Mouse (Mus musculus): ENCODE measurements around the gene Wnt2b. TPM values are rescaled to one million over a fixed set of nuclear protein-coding genes. Genes with fewer than 3 reads are reported as not detected.

The Wnt2b gene
- polyA plus RNA-seq, 1 experiment from 2014 or later, result 0.78 TPM

DNA sequence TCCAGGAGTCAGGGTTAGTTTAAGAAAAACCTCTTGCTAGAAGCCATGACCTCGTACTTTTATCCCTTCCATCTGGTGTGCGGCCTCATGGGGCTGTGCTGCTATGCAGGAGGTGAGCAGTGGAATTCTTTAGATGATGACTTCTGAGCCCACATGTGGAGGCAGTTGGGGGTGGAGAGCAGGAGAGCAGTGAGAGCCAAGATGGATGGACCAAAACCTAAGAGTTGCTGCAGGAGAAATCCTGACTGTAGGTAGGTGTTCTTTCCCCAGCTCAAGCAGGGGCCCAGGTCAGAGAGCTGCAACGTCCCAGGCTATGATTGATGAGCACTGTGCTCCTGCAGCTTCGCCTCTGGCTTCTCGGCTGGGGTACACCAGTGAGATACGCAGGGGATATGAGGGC is 21.0 kb downstream of the Wnt2b start:
- Histone ChIP-seq H3K27me3 (replicated peaks) (no peaks in the 10 kb centered on the region), H3K9ac (replicated peaks) (no peak overlapping the region), H3K4me2 (no peak overlapping the region), H3K36me3 (peaks cover 16% of the 10 kb centered on the region), H3K27ac (replicated peaks) (no peak overlapping the region), H3K9me3 (replicated peaks) (no peaks in the 10 kb centered on the region), H3K4me3 (replicated peaks) (no peak overlapping the region), H3K4me1 (0 out of 2 replicates have a peak, but pooled peaks cover 8% of the 10 kb centered on the region)
- WGBS, result 60% methylated on average over 6 of the region's 6 CpGs
- ATAC-seq (ENCODE audit: low FRiP score), result no peak

DNA sequence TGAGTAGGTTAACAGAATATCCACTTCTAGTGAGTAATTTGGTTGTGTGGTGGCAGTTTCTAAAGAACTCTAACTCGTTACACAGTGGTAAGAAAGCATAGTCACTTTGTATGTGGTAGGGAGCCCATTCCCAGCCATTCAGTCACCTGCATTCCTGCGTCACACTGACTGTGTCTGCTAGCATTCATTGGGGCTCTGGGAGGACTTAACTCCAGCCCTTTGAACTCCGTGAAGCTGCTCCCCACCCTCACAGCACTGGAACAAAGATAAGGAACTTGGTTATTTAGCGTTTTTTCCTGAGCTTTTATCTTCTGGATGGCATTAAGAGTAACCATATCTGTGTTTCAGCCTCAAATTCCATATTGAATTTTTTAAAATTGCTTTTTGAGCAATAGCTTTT is 23.4 kb downstream of the Wnt2b start:
- no peak overlapping the region for H3K4me2 ChIP-seq
- no peaks in the 10 kb centered on the region for H3K27me3 ChIP-seq (replicated peaks)
- H3K9me3 ChIP-seq (replicated peaks), result no peaks in the 10 kb centered on the region
- H3K9ac ChIP-seq (replicated peaks), result no peak overlapping the region
- H3K4me1 ChIP-seq, result 0 out of 2 replicates have a peak, but pooled peaks cover 7% of the 10 kb centered on the region
- H3K36me3 ChIP-seq, result peaks cover 24% of the 10 kb centered on the region
- H3K27ac ChIP-seq (replicated peaks), result no peak overlapping the region
- H3K4me3 ChIP-seq (replicated peaks), result no peak overlapping the region
- ATAC-seq (ENCODE audit: low FRiP score), result no peak
- WGBS, result 44% methylated on average over 4 of the region's 4 CpGs

DNA sequence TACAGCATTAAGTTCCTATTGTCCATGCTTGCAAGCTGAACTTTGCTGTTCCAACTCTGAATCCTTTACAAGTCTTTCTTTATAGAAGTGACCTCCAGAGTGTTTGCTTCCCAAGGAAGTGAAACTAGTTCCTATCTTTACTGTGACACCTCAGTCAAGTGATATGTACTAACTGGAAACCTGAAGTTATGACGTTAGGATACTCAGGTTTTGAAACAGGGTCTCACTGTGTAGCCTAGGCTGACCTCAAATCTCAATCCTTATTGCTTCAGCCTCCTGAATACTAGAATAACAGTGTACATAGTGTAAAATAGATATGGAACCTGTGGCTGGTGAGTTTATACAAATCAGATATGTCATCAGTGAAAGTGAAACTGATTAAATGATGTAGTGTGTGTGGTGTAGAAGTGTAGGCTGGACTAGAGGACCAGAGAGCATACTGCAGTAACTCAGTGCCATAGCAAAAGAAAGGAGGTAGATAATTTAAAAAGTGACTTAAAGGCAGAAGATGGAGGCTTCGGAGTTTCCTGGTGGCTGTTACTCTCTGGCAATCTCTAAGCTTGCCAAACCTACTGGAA is 23.9 kb downstream of the Wnt2b start:
- H3K4me3 ChIP-seq (replicated peaks), result no peak overlapping the region
- ATAC-seq (ENCODE audit: low FRiP score), result no peak
- H3K27ac ChIP-seq (replicated peaks), result no peak overlapping the region
- no peak overlapping the region for H3K4me2 ChIP-seq
- no peaks in the 10 kb centered on the region for H3K9me3 ChIP-seq (replicated peaks)
- WGBS, result 95% methylated on average over 2 of the region's 2 CpGs
- H3K27me3 ChIP-seq (replicated peaks), result no peaks in the 10 kb centered on the region
- H3K9ac ChIP-seq (replicated peaks), result no peak overlapping the region
- H3K36me3 ChIP-seq, result peaks cover 24% of the 10 kb centered on the region
- 0 out of 2 replicates have a peak, but pooled peaks cover 2% of the 10 kb centered on the region for H3K4me1 ChIP-seq

DNA sequence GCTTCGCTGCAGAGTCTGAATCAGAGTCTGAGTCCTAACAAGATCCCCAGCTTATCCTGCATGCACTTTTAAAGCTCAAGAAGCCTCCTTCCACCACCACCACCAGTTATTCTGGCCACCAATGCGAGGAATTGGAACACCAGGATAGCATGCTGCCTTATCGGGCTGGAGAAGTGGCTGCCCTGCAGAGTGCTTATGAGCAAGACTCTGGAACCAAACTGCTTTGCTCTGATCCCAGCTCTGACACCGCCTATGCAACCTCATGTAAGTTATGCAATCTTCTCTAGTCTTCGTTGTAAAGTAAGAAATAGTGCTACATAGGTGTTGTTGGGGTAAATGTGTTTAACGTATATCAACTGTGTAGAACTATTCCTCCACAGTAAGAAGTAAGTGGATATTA is 32.3 kb downstream of the Wnt2b start:
- WGBS, result 97% methylated on average over 6 of the region's 6 CpGs
- Histone ChIP-seq H3K4me2 (no peak overlapping the region), H3K9me3 (replicated peaks) (no peaks in the 10 kb centered on the region), H3K4me3 (replicated peaks) (no peak overlapping the region), H3K9ac (replicated peaks) (no peak overlapping the region), H3K4me1 (no peaks in the 10 kb centered on the region), H3K27me3 (replicated peaks) (no peaks in the 10 kb centered on the region), H3K27ac (replicated peaks) (no peak overlapping the region), H3K36me3 (peaks cover 24% of the 10 kb centered on the region)
- ATAC-seq (ENCODE audit: low FRiP score), result no peak

DNA sequence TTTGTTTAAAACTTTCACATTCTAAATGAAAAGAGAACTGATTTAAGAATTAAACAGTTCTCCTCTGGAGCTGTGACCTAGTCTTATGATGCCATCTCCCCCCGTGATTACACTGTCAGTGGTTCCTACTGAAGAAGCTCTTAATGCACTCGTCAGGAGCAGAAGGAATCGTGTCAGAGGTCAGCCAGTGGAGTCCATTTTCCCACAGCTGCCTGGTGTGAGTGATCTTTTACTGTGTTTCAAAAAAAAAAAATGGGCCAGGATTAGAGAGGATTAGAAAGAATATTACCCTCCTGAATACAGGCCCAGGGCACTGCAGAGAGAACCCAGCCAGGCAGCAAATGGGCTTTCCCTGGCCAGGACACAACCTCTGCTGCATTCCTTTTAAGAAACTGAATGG is 46.7 kb downstream of the Wnt2b start:
- H3K9ac ChIP-seq (replicated peaks), result no peak overlapping the region
- H3K27ac ChIP-seq (replicated peaks), result no peak overlapping the region
- 52% methylated on average over 3 of the region's 3 CpGs for WGBS
- no peak for ATAC-seq (ENCODE audit: low FRiP score)
- H3K4me1 ChIP-seq, result no peaks in the 10 kb centered on the region
- no peak overlapping the region for H3K4me3 ChIP-seq (replicated peaks)
- H3K36me3 ChIP-seq, result peaks cover 14% of the 10 kb centered on the region
- H3K27me3 ChIP-seq (replicated peaks), result no peaks in the 10 kb centered on the region
- no peaks in the 10 kb centered on the region for H3K9me3 ChIP-seq (replicated peaks)
- no peak overlapping the region for H3K4me2 ChIP-seq

DNA sequence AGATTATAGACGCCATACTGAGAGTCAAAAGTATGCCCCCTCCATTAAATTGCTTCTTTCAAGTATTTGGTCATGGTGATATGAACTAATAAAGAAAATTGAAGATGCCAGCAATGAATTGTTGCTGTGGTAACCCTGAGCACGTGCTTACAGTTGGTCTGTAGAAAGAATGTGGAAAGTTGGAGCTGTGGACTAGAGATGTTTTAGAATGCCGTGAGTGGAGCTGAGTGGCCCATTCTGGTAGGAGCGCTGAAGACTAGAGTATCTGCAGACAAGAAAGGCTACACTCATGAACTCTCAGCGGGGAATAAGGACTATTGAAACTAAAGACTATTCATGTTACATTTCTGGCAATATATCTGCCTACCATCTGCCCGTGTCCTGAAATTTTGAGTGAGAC is 52.5 kb downstream of the Wnt2b start:
- ATAC-seq (ENCODE audit: low FRiP score), result no peak
- no peaks in the 10 kb centered on the region for H3K4me1 ChIP-seq
- H3K9me3 ChIP-seq (replicated peaks), result no peaks in the 10 kb centered on the region
- no peak overlapping the region for H3K4me3 ChIP-seq (replicated peaks)
- no peak overlapping the region for H3K27ac ChIP-seq (replicated peaks)
- 79% methylated on average over 6 of the region's 6 CpGs for WGBS
- peaks cover 21% of the 10 kb centered on the region for H3K36me3 ChIP-seq
- no peak overlapping the region for H3K9ac ChIP-seq (replicated peaks)
- H3K27me3 ChIP-seq (replicated peaks), result no peaks in the 10 kb centered on the region
- H3K4me2 ChIP-seq, result no peak overlapping the region

DNA sequence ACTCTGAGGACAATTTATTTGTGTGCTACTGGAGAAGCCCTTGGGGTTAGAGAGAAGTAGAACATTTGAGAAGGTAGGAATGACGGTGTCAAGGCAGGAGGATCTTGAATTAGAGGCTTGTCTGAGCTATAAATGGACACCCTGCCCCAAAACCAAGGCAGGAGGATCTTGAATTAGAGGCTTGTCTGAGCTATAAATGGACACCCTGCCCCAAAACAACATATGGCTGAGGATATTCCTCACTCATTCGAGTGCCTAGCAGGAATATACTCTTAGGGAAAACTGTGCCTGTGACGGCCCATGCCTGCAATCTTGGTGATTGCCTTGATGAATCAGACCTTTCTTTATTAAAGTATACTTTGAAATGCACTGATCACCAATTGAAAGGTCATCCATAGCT is 55.7 kb downstream of the Wnt2b start:
- Histone ChIP-seq H3K9ac (replicated peaks) (no peak overlapping the region), H3K36me3 (peaks cover 21% of the 10 kb centered on the region), H3K9me3 (replicated peaks) (no peaks in the 10 kb centered on the region), H3K27ac (replicated peaks) (no peak overlapping the region), H3K4me2 (no peak overlapping the region), H3K4me3 (replicated peaks) (no peak overlapping the region), H3K27me3 (replicated peaks) (no peaks in the 10 kb centered on the region), H3K4me1 (no peaks in the 10 kb centered on the region)
- no peak for ATAC-seq (ENCODE audit: low FRiP score)
- 84% methylated on average over 3 of the region's 3 CpGs for WGBS

DNA sequence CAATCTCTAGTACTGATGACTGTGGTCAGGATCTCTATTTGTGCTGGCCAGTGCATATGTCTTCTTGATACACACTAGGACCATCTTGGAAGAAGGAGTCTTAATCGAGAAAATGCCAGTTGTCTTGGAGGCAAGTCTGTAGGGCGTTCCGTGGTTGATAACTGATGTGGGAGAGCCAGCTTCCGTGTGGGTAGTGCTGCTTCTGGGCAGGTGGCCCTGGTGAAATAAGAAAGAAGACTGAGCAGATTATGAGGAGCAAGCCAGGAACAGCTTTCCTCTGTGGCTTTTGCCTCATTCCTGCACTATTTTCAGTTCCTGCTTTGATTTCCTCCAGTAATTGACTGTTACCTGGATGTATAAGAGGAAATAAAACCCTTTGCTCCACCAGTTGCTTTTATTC is 56.3 kb downstream of the Wnt2b start:
- no peak overlapping the region for H3K4me3 ChIP-seq (replicated peaks)
- no peaks in the 10 kb centered on the region for H3K27me3 ChIP-seq (replicated peaks)
- no peaks in the 10 kb centered on the region for H3K9me3 ChIP-seq (replicated peaks)
- H3K9ac ChIP-seq (replicated peaks), result no peak overlapping the region
- no peak for ATAC-seq (ENCODE audit: low FRiP score)
- H3K4me2 ChIP-seq, result no peak overlapping the region
- no peaks in the 10 kb centered on the region for H3K4me1 ChIP-seq
- WGBS, result 90% methylated on average over 4 of the region's 4 CpGs
- peaks cover 19% of the 10 kb centered on the region for H3K36me3 ChIP-seq
- no peak overlapping the region for H3K27ac ChIP-seq (replicated peaks)

DNA sequence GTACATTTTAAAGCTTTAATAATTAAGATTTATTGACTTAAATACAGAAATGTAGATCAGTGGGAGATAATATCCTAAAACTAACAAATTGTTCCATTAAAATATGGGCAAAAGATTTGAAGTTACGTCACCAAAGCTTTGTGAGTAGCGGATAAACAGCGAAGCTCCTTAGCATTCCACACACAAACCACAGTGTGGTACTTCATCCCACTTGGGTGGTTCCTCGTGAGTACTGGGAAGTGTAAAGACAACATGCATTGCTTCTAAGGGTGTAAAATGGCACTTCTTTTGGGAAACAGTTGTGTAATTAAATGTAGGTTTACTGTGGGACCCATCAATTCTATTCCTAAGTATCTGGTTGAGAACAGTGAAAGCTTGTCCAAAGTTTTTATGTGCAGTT is 60.6 kb downstream of the Wnt2b start:
- H3K9ac ChIP-seq (replicated peaks), result no peak overlapping the region
- no peaks in the 10 kb centered on the region for H3K4me1 ChIP-seq
- no peak overlapping the region for H3K27ac ChIP-seq (replicated peaks)
- ATAC-seq (ENCODE audit: low FRiP score), result no peak
- H3K4me3 ChIP-seq (replicated peaks), result no peak overlapping the region
- H3K36me3 ChIP-seq, result peaks cover 28% of the 10 kb centered on the region
- WGBS, result 91% methylated on average over 4 of the region's 4 CpGs
- H3K4me2 ChIP-seq, result no peak overlapping the region
- no peaks in the 10 kb centered on the region for H3K9me3 ChIP-seq (replicated peaks)
- no peaks in the 10 kb centered on the region for H3K27me3 ChIP-seq (replicated peaks)

DNA sequence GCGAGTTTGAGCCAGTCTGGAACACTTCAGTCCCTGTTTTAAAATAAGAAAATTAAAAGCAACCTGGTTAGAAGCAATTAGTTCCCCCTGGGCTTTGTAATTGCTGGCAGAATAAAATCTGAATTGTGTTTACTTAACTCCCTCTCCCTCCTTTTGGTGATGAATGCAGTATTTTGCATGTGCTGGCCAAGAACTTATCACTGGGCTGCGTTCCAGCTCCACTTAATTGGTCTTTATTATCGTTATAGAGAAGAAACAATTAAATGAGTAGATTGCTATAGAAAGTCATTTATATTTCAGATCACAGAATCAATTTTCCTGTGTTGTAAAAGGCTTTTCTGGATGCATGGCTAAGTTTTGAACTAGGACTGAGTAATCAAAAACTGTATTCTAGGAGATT is 65.6 kb downstream of the Wnt2b start:
- H3K4me1 ChIP-seq, result no peaks in the 10 kb centered on the region
- no peak overlapping the region for H3K27ac ChIP-seq (replicated peaks)
- no peaks in the 10 kb centered on the region for H3K27me3 ChIP-seq (replicated peaks)
- ATAC-seq (ENCODE audit: low FRiP score), result no peak
- no peak overlapping the region for H3K4me2 ChIP-seq
- peaks cover 39% of the 10 kb centered on the region for H3K36me3 ChIP-seq
- no peak overlapping the region for H3K9ac ChIP-seq (replicated peaks)
- H3K4me3 ChIP-seq (replicated peaks), result no peak overlapping the region
- 56% methylated on average over 3 of the region's 3 CpGs for WGBS
- H3K9me3 ChIP-seq (replicated peaks), result no peaks in the 10 kb centered on the region

Other genes with a start within 250 kb of the Wnt2b start
- gene Ppm1j, start 180.9 kb downstream of the Wnt2b start, polyA plus RNA-seq (2015; fragmentation: Nextera tagmentation; extraction: Ambion mirVana), result 2.3 and 2.8 TPM in 2 replicates
- gene Fam19a3, start 180.1 kb downstream of the Wnt2b start, polyA plus RNA-seq (2015; fragmentation: Nextera tagmentation; extraction: Ambion mirVana), result 0.09 and 0.17 TPM in 2 replicates
- gene Rhoc, start 173.5 kb downstream of the Wnt2b start, polyA plus RNA-seq (2015; fragmentation: Nextera tagmentation; extraction: Ambion mirVana), result 74.6 and 85.4 TPM in 2 replicates
- 11.9 and 24.5 TPM in 2 replicates for gene Mov10, start 143.4 kb downstream of the Wnt2b start, polyA plus RNA-seq (2015; fragmentation: Nextera tagmentation; extraction: Ambion mirVana)
- 33.6 and 34.6 TPM in 2 replicates for gene St7l, start 97.9 kb downstream of the Wnt2b start, polyA plus RNA-seq (2015; fragmentation: Nextera tagmentation; extraction: Ambion mirVana)
- gene Capza1, start 97.4 kb downstream of the Wnt2b start, polyA plus RNA-seq (2015; fragmentation: Nextera tagmentation; extraction: Ambion mirVana), result 144 and 167 TPM in 2 replicates
- 35.8 and 38.8 TPM in 2 replicates for gene Cttnbp2nl, start 91.2 kb upstream of the Wnt2b start, polyA plus RNA-seq (2015; fragmentation: Nextera tagmentation; extraction: Ambion mirVana)
- not detected in 2 replicates for gene 4930564D02Rik, start 104.9 kb upstream of the Wnt2b start, polyA plus RNA-seq (2015; fragmentation: Nextera tagmentation; extraction: Ambion mirVana)

Measured in neural tube, embryonic 15.5 days (tissue).